Mouse (Mus musculus) intestine, postnatal 0 days (tissue): ENCODE measurements around the gene Arhgap44. TPM values are rescaled to one million over a fixed set of nuclear protein-coding genes. Genes with fewer than 3 reads are reported as not detected.

Experiments
- ATAC-seq: fragments of 200-750 bp; cut with Nextera tagmentation; 2 replicates; pipeline ENCODE4 v1.8.0; 2017; ENCODE audit warnings: mild to moderate bottlenecking, moderate TSS enrichment, moderate library complexity
- H3K27ac ChIP-seq: fragments of 300-500 bp; sonication (generic); 2 replicates; pipeline ENCODE4 v1.5.1; 2014; ENCODE audit warnings: mild to moderate bottlenecking, low read depth, low read length, moderate library complexity
- H3K27me3 ChIP-seq: fragments of 300-500 bp; sonication (generic); replicated peaks from 2 replicates; pipeline ENCODE4 v1.6.1; 2014; ENCODE audit warnings: low read length, mixed read lengths; ENCODE audit not compliant: control insufficient read depth, insufficient read depth
- H3K36me3 ChIP-seq: fragments of 300-500 bp; sonication (generic); 2 replicates; pipeline ENCODE4 v1.6.1; 2014; ENCODE audit warnings: mild to moderate bottlenecking, moderate library complexity; ENCODE audit not compliant: control insufficient read depth, insufficient read depth
- H3K4me1 ChIP-seq: fragments of 300-500 bp; sonication (generic); replicated peaks from 2 replicates; pipeline ENCODE4 v1.6.1; 2014; ENCODE audit warnings: antibody characterized with exemption, low read length, mixed read lengths; ENCODE audit not compliant: control insufficient read depth, insufficient read depth
- H3K4me2 ChIP-seq: fragments of 300-500 bp; sonication (generic); replicated peaks from 2 replicates; pipeline ENCODE4 v1.6.1; 2014; ENCODE audit warnings: low read depth, mild to moderate bottlenecking, moderate library complexity
- H3K4me3 ChIP-seq: fragments of 300-500 bp; sonication (generic); 2 replicates; pipeline ENCODE4 v1.5.1; 2014; ENCODE audit warnings: low read depth, low read length
- H3K9ac ChIP-seq: fragments of 300-500 bp; sonication (generic); 2 replicates; pipeline ENCODE4 v1.6.1; 2014; ENCODE audit warnings: mild to moderate bottlenecking, low read depth, low read length
- H3K9me3 ChIP-seq: fragments of 300-500 bp; sonication (generic); 2 replicates; pipeline ENCODE4 v1.6.1; 2016; ENCODE audit warnings: mixed run types; ENCODE audit not compliant: control insufficient read depth
- CTCF ChIP-seq: sonication (generic); IDR thresholded peaks from 2 replicates; pipeline ENCODE4 v1.5.1; 2016; ENCODE audit warnings: low read depth, mild to moderate bottlenecking, control low read depth, antibody characterized with exemption, moderate library complexity
- WGBS: fragments of 180-500 bp; shearing (Covaris S2); extraction: QIAGEN DNeasy Blood & Tissue Kit; methylation state at CpG from one replicate; pipeline ENCODE4 v1.1.7; 2014; 5-methylcytosine and 5-hydroxymethylcytosine counted together
- polyA plus RNA-seq: library from polyadenylated mRNA; unstranded; fragments of >200 nt; fragmentation: Nextera tagmentation; extraction: Ambion mirVana; gene quantifications from 2 replicates; pipeline ENCODE4 v1.2.1, GENCODE M21; 2015

Arhgap44 gene
- polyA plus RNA-seq, 1 experiment from 2014 or later = 11.1 TPM

GRCm38 (mm10) chr11:65080761-65081160 lies 82.0 kb downstream of the Arhgap44 start:
- Histone ChIP-seq H3K9ac (no peak overlapping the region), H3K36me3 (no peaks in the 10 kb centered on the region), H3K9me3 (no peaks in the 10 kb centered on the region), H3K27ac (no peak overlapping the region), H3K4me3 (no peak overlapping the region), H3K27me3 (no peaks in the 10 kb centered on the region), H3K4me2 (no peak overlapping the region), H3K4me1 (no peaks in the 10 kb centered on the region)
- TF ChIP-seq CTCF = no peak
- ATAC-seq = no peak
- 88% methylated on average over 8 of the region's 8 CpGs for WGBS

GRCm38 (mm10) chr11:65080274-65080673 lies 82.5 kb downstream of the Arhgap44 start:
- no peaks in the 10 kb centered on the region for H3K36me3 ChIP-seq
- H3K27ac ChIP-seq = no peak overlapping the region
- H3K9me3 ChIP-seq = no peaks in the 10 kb centered on the region
- H3K4me3 ChIP-seq = no peak overlapping the region
- no peaks in the 10 kb centered on the region for H3K27me3 ChIP-seq
- 91% methylated on average over 3 of the region's 3 CpGs for WGBS
- H3K4me1 ChIP-seq = no peaks in the 10 kb centered on the region
- H3K9ac ChIP-seq = no peak overlapping the region
- no peak overlapping the region for H3K4me2 ChIP-seq
- no peak for ATAC-seq
- TF ChIP-seq CTCF = no peak

GRCm38 (mm10) chr11:65069609-65070008 lies 93.2 kb downstream of the Arhgap44 start:
- Histone ChIP-seq H3K27ac (no peak overlapping the region), H3K4me1 (no peaks in the 10 kb centered on the region), H3K9me3 (no peaks in the 10 kb centered on the region), H3K4me3 (no peak overlapping the region), H3K36me3 (no peaks in the 10 kb centered on the region), H3K9ac (no peak overlapping the region), H3K4me2 (no peak overlapping the region), H3K27me3 (no peaks in the 10 kb centered on the region)
- TF ChIP-seq CTCF = no peak
- no peak for ATAC-seq
- 86% methylated on average over 5 of the region's 5 CpGs for WGBS

- Histone ChIP-seq H3K4me3 (no peak overlapping the region), H3K4me2 (no peak overlapping the region), H3K9ac (no peak overlapping the region), H3K36me3 (no peaks in the 10 kb centered on the region), H3K27ac (no peak overlapping the region), H3K9me3 (no peaks in the 10 kb centered on the region), H3K4me1 (no peaks in the 10 kb centered on the region), H3K27me3 (no peaks in the 10 kb centered on the region)
- no peak for ATAC-seq
- TF ChIP-seq CTCF = no peak
- 90% methylated on average over 4 of the region's 4 CpGs for WGBS
These were observed 93.7 kb downstream of the Arhgap44 start for GRCm38 (mm10) chr11:65069051-65069450.

GRCm38 (mm10) chr11:65065201-65065600 lies 97.6 kb downstream of the Arhgap44 start:
- Histone ChIP-seq H3K4me2 (no peak overlapping the region), H3K27ac (no peak overlapping the region), H3K9me3 (no peaks in the 10 kb centered on the region), H3K4me3 (no peak overlapping the region), H3K4me1 (no peaks in the 10 kb centered on the region), H3K36me3 (no peaks in the 10 kb centered on the region), H3K27me3 (no peaks in the 10 kb centered on the region), H3K9ac (no peak overlapping the region)
- 81% methylated on average over 13 of the region's 13 CpGs for WGBS
- no peak for ATAC-seq
- TF ChIP-seq CTCF = no peak

GRCm38 (mm10) chr11:65061437-65061836 lies 101.3 kb downstream of the Arhgap44 start:
- Histone ChIP-seq H3K36me3 (no peaks in the 10 kb centered on the region), H3K9ac (no peak overlapping the region), H3K27ac (no peak overlapping the region), H3K4me2 (no peak overlapping the region), H3K27me3 (no peaks in the 10 kb centered on the region), H3K4me3 (no peak overlapping the region), H3K9me3 (no peaks in the 10 kb centered on the region), H3K4me1 (no peaks in the 10 kb centered on the region)
- 65% methylated on average over 3 of the region's 3 CpGs for WGBS
- TF ChIP-seq CTCF = peak; percentile 37
- no peak for ATAC-seq

DNA sequence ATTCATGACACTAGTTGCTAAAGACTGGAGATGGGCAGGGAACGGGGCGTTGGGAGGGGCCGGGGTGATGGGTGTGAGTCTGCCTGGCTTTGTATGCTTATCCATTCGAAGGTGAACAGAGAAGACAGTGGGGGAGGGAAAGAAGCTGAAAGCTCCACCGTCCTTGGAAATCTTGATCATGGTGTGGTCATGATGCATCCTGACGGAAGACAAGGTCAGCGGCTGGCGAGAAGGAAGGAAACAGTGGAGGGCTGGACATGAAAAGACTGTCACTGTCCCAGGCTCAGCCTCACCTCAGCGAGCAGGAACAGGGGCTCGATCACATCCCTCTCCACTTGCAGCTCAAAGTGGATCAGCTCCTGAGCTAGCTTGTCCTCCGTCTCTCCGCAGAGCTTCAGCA lies 103.2 kb downstream of the Arhgap44 start:
- no peaks in the 10 kb centered on the region for H3K36me3 ChIP-seq
- TF ChIP-seq CTCF = no peak
- H3K9ac ChIP-seq = no peak overlapping the region
- no peak overlapping the region for H3K27ac ChIP-seq
- WGBS = 82% methylated on average over 12 of the region's 12 CpGs
- no peak for ATAC-seq
- no peak overlapping the region for H3K4me3 ChIP-seq
- no peaks in the 10 kb centered on the region for H3K27me3 ChIP-seq
- no peaks in the 10 kb centered on the region for H3K4me1 ChIP-seq
- H3K4me2 ChIP-seq = no peak overlapping the region
- H3K9me3 ChIP-seq = no peaks in the 10 kb centered on the region
